Mouse (Mus musculus): Measurements from ENCODE around the gene Hccs. TPM values are rescaled to one million over a fixed set of nuclear protein-coding genes. Genes with fewer than 3 reads are reported as not detected.

Gene Hccs
- polyA plus RNA-seq, 1 experiment from 2014 or later, result 56.1 TPM

GRCm38 (mm10) chrX:169261034-169261433 lies 59.1 kb downstream of the Hccs start:
- Histone ChIP-seq H3K4me1 (ENCODE audit: control insufficient read depth in 2 of 2, insufficient read depth in 2 of 2, low read length in 2 of 2) (no peaks in the 10 kb centered on the region; a peak in 1 of 4 replicates), H3K4me2 (ENCODE audit: low read length) (no peak overlapping the region)

GRCm38 (mm10) chrX:169256741-169257140 lies 63.4 kb downstream of the Hccs start:
- H3K4me3 ChIP-seq (ENCODE audit: control insufficient read depth in 1 of 2, insufficient read depth in 1 of 2, low read depth in 1 of 2, low read length in 2 of 2), result no peak overlapping the region
- no peaks in the 10 kb centered on the region for H3K36me3 ChIP-seq (ENCODE audit: control insufficient read depth, insufficient read depth, low read length)
- ATAC-seq (ENCODE audit: insufficient number of reproducible peaks, insufficient read depth, low FRiP score, low read depth), result no peak
- no peaks in the 10 kb centered on the region; a peak in 1 of 4 replicates for H3K4me1 ChIP-seq (ENCODE audit: control insufficient read depth in 2 of 2, insufficient read depth in 2 of 2, low read length in 2 of 2)
- H3K9me3 ChIP-seq (ENCODE audit: control insufficient read depth, low read length), result no peaks in the 10 kb centered on the region
- H3K9ac ChIP-seq (ENCODE audit: low read length), result no peak overlapping the region
- H3K27ac ChIP-seq (replicated peaks in 1 of 2; ENCODE audit: control insufficient read depth in 1 of 2, insufficient read depth in 1 of 2, low read depth in 2 of 2, low read length in 2 of 2), result no peak overlapping the region
- H3K4me2 ChIP-seq (ENCODE audit: low read length), result no peak overlapping the region
- no peaks in the 10 kb centered on the region for H3K27me3 ChIP-seq (ENCODE audit: control insufficient read depth, insufficient read depth, low read length)

More at GRCm38 (mm10) chrX:169261034-169261433, 59.1 kb downstream of the Hccs start:
- no peak for ATAC-seq (ENCODE audit: insufficient number of reproducible peaks, insufficient read depth, low FRiP score, low read depth)
- Histone ChIP-seq H3K27me3 (ENCODE audit: control insufficient read depth, insufficient read depth, low read length) (no peaks in the 10 kb centered on the region), H3K4me3 (ENCODE audit: control insufficient read depth in 1 of 2, insufficient read depth in 1 of 2, low read depth in 1 of 2, low read length in 2 of 2) (no peak overlapping the region), H3K9me3 (ENCODE audit: control insufficient read depth, low read length) (no peaks in the 10 kb centered on the region), H3K36me3 (ENCODE audit: control insufficient read depth, insufficient read depth, low read length) (no peaks in the 10 kb centered on the region), H3K9ac (ENCODE audit: low read length) (no peak overlapping the region), H3K27ac (replicated peaks in 1 of 2; ENCODE audit: control insufficient read depth in 1 of 2, insufficient read depth in 1 of 2, low read depth in 2 of 2, low read length in 2 of 2) (no peak overlapping the region)
- WGBS, result 62% methylated on average over 3 of the region's 3 CpGs

GRCm38 (mm10) chrX:169255915-169256314 lies 64.3 kb downstream of the Hccs start:
- Histone ChIP-seq H3K4me2 (ENCODE audit: low read length) (no peak overlapping the region), H3K27ac (replicated peaks in 1 of 2; ENCODE audit: control insufficient read depth in 1 of 2, insufficient read depth in 1 of 2, low read depth in 2 of 2, low read length in 2 of 2) (no peak overlapping the region), H3K4me1 (ENCODE audit: control insufficient read depth in 2 of 2, insufficient read depth in 2 of 2, low read length in 2 of 2) (no peaks in the 10 kb centered on the region), H3K27me3 (ENCODE audit: control insufficient read depth, insufficient read depth, low read length) (no peaks in the 10 kb centered on the region), H3K9ac (ENCODE audit: low read length) (no peak overlapping the region), H3K36me3 (ENCODE audit: control insufficient read depth, insufficient read depth, low read length) (no peaks in the 10 kb centered on the region), H3K4me3 (ENCODE audit: control insufficient read depth in 1 of 2, insufficient read depth in 1 of 2, low read depth in 1 of 2, low read length in 2 of 2) (no peak overlapping the region), H3K9me3 (ENCODE audit: control insufficient read depth, low read length) (no peaks in the 10 kb centered on the region)
- WGBS, result 75% methylated on average over 1 of the region's 1 CpGs
- no peak for ATAC-seq (ENCODE audit: insufficient number of reproducible peaks, insufficient read depth, low FRiP score, low read depth)

GRCm38 (mm10) chrX:169222357-169223062 lies 97.7 kb downstream of the Hccs start:
- no peak overlapping the region for H3K27ac ChIP-seq (replicated peaks in 1 of 2; ENCODE audit: control insufficient read depth in 1 of 2, insufficient read depth in 1 of 2, low read depth in 2 of 2, low read length in 2 of 2)
- 27% methylated on average over 3 of the region's 3 CpGs for WGBS
- ATAC-seq (ENCODE audit: insufficient number of reproducible peaks, insufficient read depth, low FRiP score, low read depth), result no peak

GRCm38 (mm10) chrX:169220064-169220463 lies 100.1 kb downstream of the Hccs start:
- Histone ChIP-seq H3K4me3 (ENCODE audit: control insufficient read depth in 1 of 2, insufficient read depth in 1 of 2, low read depth in 1 of 2, low read length in 2 of 2) (no peak overlapping the region), H3K27me3 (ENCODE audit: control insufficient read depth, insufficient read depth, low read length) (no peaks in the 10 kb centered on the region), H3K4me1 (ENCODE audit: control insufficient read depth in 2 of 2, insufficient read depth in 2 of 2, low read length in 2 of 2) (peaks cover 0 to 3% of the 10 kb centered on the region in 2 experiments; a peak in 1 of 4 replicates), H3K4me2 (ENCODE audit: low read length) (no peak overlapping the region), H3K9ac (ENCODE audit: low read length) (no peak overlapping the region), H3K27ac (replicated peaks in 1 of 2; ENCODE audit: control insufficient read depth in 1 of 2, insufficient read depth in 1 of 2, low read depth in 2 of 2, low read length in 2 of 2) (no peak overlapping the region), H3K36me3 (ENCODE audit: control insufficient read depth, insufficient read depth, low read length) (no peaks in the 10 kb centered on the region), H3K9me3 (ENCODE audit: control insufficient read depth, low read length) (no peaks in the 10 kb centered on the region)
- 45% methylated on average over 8 of the region's 8 CpGs for WGBS
- ATAC-seq (ENCODE audit: insufficient number of reproducible peaks, insufficient read depth, low FRiP score, low read depth), result no peak

More at GRCm38 (mm10) chrX:169222357-169223062, 97.7 kb downstream of the Hccs start:
- no peak overlapping the region for H3K4me3 ChIP-seq (ENCODE audit: control insufficient read depth in 1 of 2, insufficient read depth in 1 of 2, low read depth in 1 of 2, low read length in 2 of 2)
- H3K36me3 ChIP-seq (ENCODE audit: control insufficient read depth, insufficient read depth, low read length), result no peaks in the 10 kb centered on the region
- no peak overlapping the region for H3K9ac ChIP-seq (ENCODE audit: low read length)
- peaks cover 0 to 3% of the 10 kb centered on the region in 2 experiments; a peak in 1 of 4 replicates for H3K4me1 ChIP-seq (ENCODE audit: control insufficient read depth in 2 of 2, insufficient read depth in 2 of 2, low read length in 2 of 2)
- H3K9me3 ChIP-seq (ENCODE audit: control insufficient read depth, low read length), result no peaks in the 10 kb centered on the region
- H3K4me2 ChIP-seq (ENCODE audit: low read length), result no peak overlapping the region
- H3K27me3 ChIP-seq (ENCODE audit: control insufficient read depth, insufficient read depth, low read length), result no peaks in the 10 kb centered on the region

GRCm38 (mm10) chrX:169210019-169210418 lies 110.2 kb downstream of the Hccs start:
- Histone ChIP-seq H3K9me3 (ENCODE audit: control insufficient read depth, low read length) (no peaks in the 10 kb centered on the region), H3K4me1 (ENCODE audit: control insufficient read depth in 2 of 2, insufficient read depth in 2 of 2, low read length in 2 of 2) (0 out of 4 replicates have a peak, but pooled peaks cover 2% of the 10 kb centered on the region in 2 experiments), H3K4me2 (ENCODE audit: low read length) (no peak overlapping the region), H3K4me3 (ENCODE audit: control insufficient read depth in 1 of 2, insufficient read depth in 1 of 2, low read depth in 1 of 2, low read length in 2 of 2) (no peak overlapping the region), H3K27me3 (ENCODE audit: control insufficient read depth, insufficient read depth, low read length) (no peaks in the 10 kb centered on the region), H3K27ac (replicated peaks in 1 of 2; ENCODE audit: control insufficient read depth in 1 of 2, insufficient read depth in 1 of 2, low read depth in 2 of 2, low read length in 2 of 2) (no peak overlapping the region), H3K9ac (ENCODE audit: low read length) (no peak overlapping the region), H3K36me3 (ENCODE audit: control insufficient read depth, insufficient read depth, low read length) (no peaks in the 10 kb centered on the region)
- ATAC-seq (ENCODE audit: insufficient number of reproducible peaks, insufficient read depth, low FRiP score, low read depth), result no peak
- 67% methylated on average over 3 of the region's 3 CpGs for WGBS
